ENCODE assay signal across 24 mouse cellular contexts in genomic region chr17:50062649-50063048, GRCm38 (mm10).
DNase-seq lines count a peak whose midpoint lies in the region; ATAC-seq and TF ChIP-seq lines count a peak whose summit lies in the region.
"Had no signal": no experiment of that assay in that cellular context is flagged by ENCODE, and none has a peak within 500 bp of the region (broad histone marks: within the 10 kb centered on the region; RNA-seq: fewer than 3 reads in every experiment).

No protein-coding gene starts in this region.

- H3K9me3 ChIP-seq in heart, embryonic 14.5 days (ENCODE audit: control insufficient read depth, low read length), result no peaks in the 10 kb centered on the region
- H3K9me3 ChIP-seq: forebrain, embryonic 10.5 days; limb, embryonic 10.5 days had no signal

- H3K4me1 ChIP-seq in heart, embryonic 14.5 days (ENCODE audit: control insufficient read depth in 2 of 2, insufficient read depth in 2 of 2, low read length in 2 of 2), result peaks cover 20 to 26% of the 10 kb centered on the region in 2 experiments
- H3K4me1 ChIP-seq: limb, embryonic 10.5 days had no signal

- intact Hi-C loops in gastrocnemius, adult 2 months (cut with DNase I), result no loop called here
- intact Hi-C loops in heart, postnatal 36 days (cut with DNase I), result loop anchor here (5.0 kb wide), 1 partner anchor 60 kb away; no protein-coding TSS in a partner anchor

- WGBS in heart, embryonic 14.5 days, result 45% methylated on average over 4 of the region's 4 CpGs

- no peaks in the 10 kb centered on the region for H3K27me3 ChIP-seq in heart, embryonic 14.5 days (ENCODE audit: control insufficient read depth, insufficient read depth, low read length)

- no peak for ATAC-seq in heart, embryonic 14.5 days (ENCODE audit: insufficient number of reproducible peaks, insufficient read depth, low FRiP score, low read depth)
- no peak for ATAC-seq in monocyte, adult 5-6 weeks (replicated peaks; ENCODE audit: insufficient number of reproducible peaks, low FRiP score, low TSS enrichment, poor library complexity, severe bottlenecking)
- ATAC-seq: activated CD4-positive, CD25-positive, alpha-beta regulatory T cell, adult 4 months; CD4-positive, CD25-positive, alpha-beta regulatory T cell, adult 4 months; forebrain, postnatal 0 days; hindbrain, embryonic 16.5 days; intestine, embryonic 16.5 days; midbrain, embryonic 16.5 days had no signal

- peak; percentile 10 for DNase-seq in gastrocnemius, adult 2 months
- no peak for DNase-seq in gastrocnemius, adult 18-20 months (ENCODE audit: low spot score)
- peak; percentile 45 to 55 for DNase-seq in heart, postnatal 36 days
- peak; percentile 27 for DNase-seq in lung, postnatal 14 days
- no peak for DNase-seq in spleen, adult 12 weeks (ENCODE audit: low spot score)
- DNase-seq in cerebellum, postnatal 10 days, result no peak
- DNase-seq: adrenal gland, postnatal 36 days; cerebellum, adult 11-12 months; cerebellum, postnatal 36 days; forebrain, postnatal 0 days; kidney, postnatal 36 days; lung, embryonic 14.5 days; spleen, adult 18-20 months; thymus, adult 18-20 months had no signal

- no peak overlapping the region for H3K4me2 ChIP-seq in heart, embryonic 14.5 days (ENCODE audit: low read length)
- H3K4me2 ChIP-seq: lung, embryonic 14.5 days had no signal

- no peak overlapping the region for H3K4me3 ChIP-seq in gastrocnemius, adult 2 months
- H3K4me3 ChIP-seq in heart, embryonic 14.5 days (ENCODE audit: control insufficient read depth in 1 of 2, insufficient read depth in 1 of 2, low read depth in 1 of 2, low read length in 2 of 2), result no peak overlapping the region
- H3K4me3 ChIP-seq: forebrain, embryonic 10.5 days; limb, embryonic 10.5 days had no signal

- H3K9ac ChIP-seq in heart, embryonic 14.5 days (ENCODE audit: low read length), result no peak overlapping the region
- H3K9ac ChIP-seq: forebrain, postnatal 0 days; lung, embryonic 14.5 days had no signal

- no peak for TF ChIP-seq CTCF in gastrocnemius, adult 2 months (IDR thresholded peaks at IDR 0.05)

- no peak overlapping the region for H3K27ac ChIP-seq in gastrocnemius, adult 2 months
- peak overlapping the region; percentile 30 to 46; a peak in 3 of 4 replicates for H3K27ac ChIP-seq in heart, embryonic 14.5 days (replicated peaks in 1 of 2; ENCODE audit: control insufficient read depth in 1 of 2, insufficient read depth in 1 of 2, low read depth in 2 of 2, low read length in 2 of 2)
- H3K27ac ChIP-seq: forebrain, embryonic 10.5 days; limb, embryonic 10.5 days had no signal

- H3K36me3 ChIP-seq in heart, embryonic 14.5 days (ENCODE audit: control insufficient read depth, insufficient read depth, low read length), result peaks cover 2% of the 10 kb centered on the region; the same call in 1 of the 2 replicates
- H3K36me3 ChIP-seq: forebrain, embryonic 10.5 days; G1E; limb, embryonic 10.5 days had no signal

Comparison
In these comparisons a context has a peak if more than half of its experiments do, and no peak if none do; other contexts are left out.
1. DNase-seq: peak in gastrocnemius, adult 2 months (single experiment), heart, postnatal 36 days (2 of 2) and lung, postnatal 14 days (single experiment); none in gastrocnemius, adult 18-20 months (single experiment), spleen, adult 12 weeks (single experiment) and cerebellum, postnatal 10 days (0 of 2).